Mouse (Mus musculus) forebrain, embryonic 16.5 days (tissue): ENCODE data around the gene Nfe2l3. TPM values are rescaled to one million over a fixed set of nuclear protein-coding genes. Genes with fewer than 3 reads are reported as not detected.
A peak's percentile ranks its signal among the peaks of the same experiment; 100 is the strongest.

Experiments
- ATAC-seq: fragments of 200-750 bp; cut with Nextera tagmentation; 2 replicates; pipeline ENCODE4 v1.8.0; 2017; ENCODE audit warnings: mild to moderate bottlenecking, moderate library complexity
- H3K27ac ChIP-seq: fragments of 300-500 bp; sonication (generic); 2 replicates; pipeline ENCODE4 v1.5.1; 2014; ENCODE audit warnings: low read length, control low read depth
- H3K27me3 ChIP-seq: fragments of 300-500 bp; sonication (generic); replicated peaks from 2 replicates; pipeline ENCODE4 v1.6.1; 2014; ENCODE audit warnings: low read length; ENCODE audit not compliant: control insufficient read depth, insufficient read depth
- H3K36me3 ChIP-seq: fragments of 300-500 bp; sonication (generic); 2 replicates; pipeline ENCODE4 v1.6.1; 2014; ENCODE audit not compliant: control insufficient read depth, insufficient read depth
- H3K4me1 ChIP-seq: fragments of 300-500 bp; sonication (generic); replicated peaks from 2 replicates; pipeline ENCODE4 v1.6.1; 2014; ENCODE audit warnings: low read length; ENCODE audit not compliant: control insufficient read depth, insufficient read depth
- H3K4me2 ChIP-seq: fragments of 300-500 bp; sonication (generic); 2 replicates; pipeline ENCODE4 v1.6.1; 2014; ENCODE audit warnings: mild to moderate bottlenecking, low read length, control low read depth
- H3K4me3 ChIP-seq: fragments of 300-500 bp; sonication (generic); replicated peaks from 2 replicates; pipeline ENCODE4 v1.5.1; 2014; ENCODE audit warnings: mild to moderate bottlenecking, low read length, control low read depth
- H3K9ac ChIP-seq: fragments of 300-500 bp; sonication (generic); replicated peaks from 2 replicates; pipeline ENCODE4 v1.6.1; 2014; ENCODE audit warnings: low read depth, low read length, control low read depth
- H3K9me3 ChIP-seq: fragments of 300-500 bp; sonication (generic); 2 replicates; pipeline ENCODE4 v1.6.1; 2016; ENCODE audit warnings: low read length; ENCODE audit not compliant: control insufficient read depth
- WGBS: fragments of 180-500 bp; shearing (Covaris S2); extraction: QIAGEN DNeasy Blood & Tissue Kit; methylation state at CpG from one replicate; pipeline ENCODE4 v1.1.7; 2014; 5-methylcytosine and 5-hydroxymethylcytosine counted together
- polyA plus RNA-seq: library from polyadenylated mRNA; unstranded; fragments of >200 nt; fragmentation: Nextera tagmentation; extraction: Ambion mirVana; gene quantifications from 2 replicates; pipeline ENCODE4 v1.2.1, GENCODE M21; 2015

Gene Nfe2l3
- polyA plus RNA-seq, 1 experiment from 2014 or later = 14.2 TPM

GRCm38 (mm10) chr6:51399113-51399518 lies 33.4 kb upstream of the Nfe2l3 start:
- no peak for ATAC-seq
- H3K4me3 ChIP-seq = no peak overlapping the region
- H3K27me3 ChIP-seq = no peaks in the 10 kb centered on the region
- H3K9ac ChIP-seq = no peak overlapping the region
- no peak overlapping the region for H3K4me2 ChIP-seq
- no peaks in the 10 kb centered on the region for H3K36me3 ChIP-seq
- H3K4me1 ChIP-seq = no peaks in the 10 kb centered on the region
- no peaks in the 10 kb centered on the region for H3K9me3 ChIP-seq
- no peak overlapping the region for H3K27ac ChIP-seq
- 22% methylated on average over 6 of the region's 6 CpGs for WGBS

- ATAC-seq = no peak
- Histone ChIP-seq H3K9me3 (no peaks in the 10 kb centered on the region), H3K9ac (no peak overlapping the region), H3K27ac (no peak overlapping the region), H3K27me3 (no peaks in the 10 kb centered on the region), H3K36me3 (no peaks in the 10 kb centered on the region), H3K4me2 (no peak overlapping the region), H3K4me1 (no peaks in the 10 kb centered on the region), H3K4me3 (no peak overlapping the region)
- 67% methylated on average over 6 of the region's 6 CpGs for WGBS
Observed at GRCm38 (mm10) chr6:51401294-51401693, 31.2 kb upstream of the Nfe2l3 start.

- no peak overlapping the region for H3K27ac ChIP-seq
- no peaks in the 10 kb centered on the region for H3K4me1 ChIP-seq
- no peak overlapping the region for H3K4me3 ChIP-seq
- no peaks in the 10 kb centered on the region for H3K27me3 ChIP-seq
- no peak overlapping the region for H3K4me2 ChIP-seq
- WGBS = 92% methylated on average over 5 of the region's 5 CpGs
- H3K36me3 ChIP-seq = no peaks in the 10 kb centered on the region
- ATAC-seq = no peak
- no peaks in the 10 kb centered on the region for H3K9me3 ChIP-seq
- no peak overlapping the region for H3K9ac ChIP-seq
Observed at GRCm38 (mm10) chr6:51403598-51403997, 28.9 kb upstream of the Nfe2l3 start.

GRCm38 (mm10) chr6:51404502-51404901 lies 28.0 kb upstream of the Nfe2l3 start:
- Histone ChIP-seq H3K9me3 (no peaks in the 10 kb centered on the region), H3K4me2 (no peak overlapping the region), H3K27me3 (no peaks in the 10 kb centered on the region), H3K4me1 (no peaks in the 10 kb centered on the region), H3K27ac (no peak overlapping the region), H3K4me3 (no peak overlapping the region), H3K36me3 (no peaks in the 10 kb centered on the region), H3K9ac (no peak overlapping the region)
- 89% methylated on average over 4 of the region's 4 CpGs for WGBS
- ATAC-seq = no peak

GRCm38 (mm10) chr6:51416433-51416832 lies 16.0 kb upstream of the Nfe2l3 start:
- Histone ChIP-seq H3K27me3 (0 out of 2 replicates have a peak, but pooled peaks cover 2% of the 10 kb centered on the region), H3K9ac (no peak overlapping the region), H3K36me3 (no peaks in the 10 kb centered on the region), H3K4me1 (no peaks in the 10 kb centered on the region), H3K4me3 (no peak overlapping the region), H3K27ac (no peak overlapping the region), H3K9me3 (no peaks in the 10 kb centered on the region), H3K4me2 (no peak overlapping the region)
- ATAC-seq = no peak
- WGBS = 41% methylated on average over 1 of the region's 1 CpGs

- H3K9ac ChIP-seq = no peak overlapping the region
- no peaks in the 10 kb centered on the region for H3K36me3 ChIP-seq
- H3K4me3 ChIP-seq = no peak overlapping the region
- WGBS = 88% methylated on average over 4 of the region's 4 CpGs
- no peak for ATAC-seq
- H3K4me1 ChIP-seq = no peaks in the 10 kb centered on the region
- H3K9me3 ChIP-seq = no peaks in the 10 kb centered on the region
- H3K27ac ChIP-seq = no peak overlapping the region
- 0 out of 2 replicates have a peak, but pooled peaks cover 2% of the 10 kb centered on the region for H3K27me3 ChIP-seq
- no peak overlapping the region for H3K4me2 ChIP-seq
Observed at GRCm38 (mm10) chr6:51417306-51417936, 15.0 kb upstream of the Nfe2l3 start.

GRCm38 (mm10) chr6:51423466-51424122 lies 8.9 kb upstream of the Nfe2l3 start:
- ATAC-seq = no peak
- no peaks in the 10 kb centered on the region for H3K36me3 ChIP-seq
- H3K27ac ChIP-seq = no peak overlapping the region
- H3K27me3 ChIP-seq = no peaks in the 10 kb centered on the region
- WGBS = 53% methylated on average over 11 of the region's 11 CpGs
- H3K4me1 ChIP-seq = no peaks in the 10 kb centered on the region
- no peak overlapping the region for H3K4me2 ChIP-seq
- no peak overlapping the region for H3K4me3 ChIP-seq
- no peak overlapping the region for H3K9ac ChIP-seq
- no peaks in the 10 kb centered on the region for H3K9me3 ChIP-seq

- WGBS = 92% methylated on average over 2 of the region's 2 CpGs
- no peak for ATAC-seq
- H3K27ac ChIP-seq = no peak overlapping the region
- H3K9me3 ChIP-seq = no peaks in the 10 kb centered on the region
- H3K36me3 ChIP-seq = no peaks in the 10 kb centered on the region
- H3K9ac ChIP-seq = no peak overlapping the region
- no peaks in the 10 kb centered on the region for H3K4me1 ChIP-seq
- no peak overlapping the region for H3K4me3 ChIP-seq
- no peaks in the 10 kb centered on the region for H3K27me3 ChIP-seq
- no peak overlapping the region for H3K4me2 ChIP-seq
Observed at GRCm38 (mm10) chr6:51424537-51424936, 7.9 kb upstream of the Nfe2l3 start.

GRCm38 (mm10) chr6:51434270-51434669 lies 1.8 kb downstream of the Nfe2l3 start:
- Histone ChIP-seq H3K9ac (no peak overlapping the region), H3K4me3 (peak overlapping the region; percentile 68), H3K27ac (no peak overlapping the region), H3K27me3 (no peaks in the 10 kb centered on the region; the same call in 1 of the 2 replicates), H3K4me2 (peak overlapping the region; percentile 85), H3K4me1 (peaks cover 16% of the 10 kb centered on the region), H3K36me3 (no peaks in the 10 kb centered on the region), H3K9me3 (no peaks in the 10 kb centered on the region)
- WGBS = 36% methylated on average over 7 of the region's 7 CpGs
- no peak for ATAC-seq
